Mouse (Mus musculus) natural killer cell, adult 2 months (primary cell): Measurements from ENCODE around the gene Cnpy2.

ENCODE experiments used
- DNase-seq, 2 experiments: peaks; one replicate each; pipeline ENCODE4 v3.0.0; 2022; ENCODE audit warnings: low spot score in 2 of 2

Cnpy2 gene

DNA sequence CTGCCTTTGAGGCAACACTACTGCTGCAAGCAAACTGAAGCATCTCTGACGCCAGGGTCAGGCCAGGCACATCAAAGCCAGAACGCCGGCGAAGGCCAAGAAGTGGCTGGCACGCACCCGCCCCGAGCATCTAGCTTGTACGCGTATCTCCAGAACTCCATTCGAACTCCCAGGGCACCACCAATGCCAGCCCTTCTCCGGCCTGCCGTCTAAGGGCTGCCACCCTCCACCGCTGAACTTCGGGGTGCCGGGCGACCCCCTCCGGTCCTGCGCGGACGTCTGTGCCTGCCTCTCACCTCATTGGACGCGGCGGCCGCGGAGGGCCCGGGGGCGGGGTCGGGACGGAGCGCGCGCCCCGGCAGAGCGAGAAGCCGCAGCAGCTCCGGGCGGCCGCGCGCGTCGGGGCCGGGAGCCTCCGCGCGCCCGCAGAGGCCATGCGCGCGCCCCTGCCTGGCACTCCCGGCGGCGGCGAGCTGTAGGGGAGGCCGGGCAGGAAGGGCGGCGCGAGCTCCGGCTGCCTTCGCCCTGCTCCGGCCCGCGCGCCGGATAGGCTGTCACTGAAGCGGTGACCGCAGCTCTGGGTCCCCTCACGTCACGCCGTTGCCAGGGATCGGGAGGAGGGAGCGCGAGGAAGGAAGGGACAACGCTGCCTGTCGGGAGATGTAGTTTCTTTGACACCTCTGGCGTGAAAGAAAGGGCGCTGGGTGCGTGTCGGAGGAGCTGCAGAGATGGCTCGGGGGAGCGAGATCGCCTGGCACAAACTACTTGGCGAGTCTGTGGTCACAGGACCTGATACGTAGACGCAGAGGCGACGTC lies 46.4 kb downstream of the Cnpy2 start, which contains the start of gene Coq10a:
Gene Coq10a (minus strand): TSS at position 596 of the 816 bp plus-strand sequence.
- peak; percentile 90 to 93 for DNase-seq

DNA sequence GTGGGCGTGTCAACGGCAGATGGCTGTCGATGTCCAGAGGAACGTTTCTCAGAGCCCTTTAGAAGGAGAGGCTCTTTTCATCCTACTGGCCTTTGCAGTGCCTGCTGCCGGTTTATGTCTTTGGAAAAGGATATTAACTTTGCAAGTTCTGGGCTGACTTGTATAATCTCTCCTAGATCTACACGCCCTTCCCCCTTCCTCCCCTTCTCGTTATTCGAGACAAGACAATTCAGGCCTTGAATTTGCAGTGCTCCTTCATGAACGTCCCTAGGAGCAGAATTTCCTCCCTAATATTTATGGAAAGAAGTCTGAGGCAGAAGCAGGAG lies 46.9 kb downstream of the Cnpy2 start:
- DNase-seq, result no peak

DNA sequence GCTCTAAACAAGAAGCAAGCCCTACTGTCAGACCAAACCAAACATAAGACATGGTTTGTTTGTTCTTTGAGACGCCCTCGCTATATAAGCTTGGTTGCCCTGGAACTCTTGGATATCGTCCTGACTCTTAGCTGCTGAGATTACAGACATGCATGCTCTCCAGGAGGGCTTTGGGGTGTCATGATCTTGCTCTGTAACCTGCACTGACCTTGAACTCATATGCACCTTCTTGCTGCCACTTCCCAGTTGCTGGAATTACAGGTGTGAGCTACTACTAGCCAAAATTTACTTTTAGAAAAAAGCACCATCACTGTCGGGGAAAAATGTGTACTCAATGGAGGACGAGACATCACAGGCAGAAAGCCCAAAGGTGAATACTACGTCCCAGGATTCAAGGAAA lies 47.3 kb downstream of the Cnpy2 start:
- no peak for DNase-seq

DNA sequence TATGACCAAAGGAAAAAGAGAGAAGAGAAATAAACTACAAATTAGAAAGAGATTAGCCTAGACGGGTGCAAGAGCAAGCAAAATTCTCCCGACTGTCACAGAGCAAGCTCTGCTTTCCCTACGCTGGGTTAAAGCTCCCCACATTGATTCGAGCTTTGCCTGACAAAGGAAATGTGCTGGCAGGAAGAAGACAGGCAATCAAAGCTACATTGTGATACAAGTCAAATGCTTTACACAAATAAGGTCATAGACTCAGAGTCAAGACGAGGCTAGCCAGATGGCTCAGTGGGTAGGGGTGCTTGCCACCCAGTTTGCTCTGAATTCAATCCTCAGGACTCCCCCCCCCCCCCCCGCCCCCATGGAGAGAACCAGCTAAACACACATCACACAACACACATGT lies 47.8 kb downstream of the Cnpy2 start:
- DNase-seq, result no peak

DNA sequence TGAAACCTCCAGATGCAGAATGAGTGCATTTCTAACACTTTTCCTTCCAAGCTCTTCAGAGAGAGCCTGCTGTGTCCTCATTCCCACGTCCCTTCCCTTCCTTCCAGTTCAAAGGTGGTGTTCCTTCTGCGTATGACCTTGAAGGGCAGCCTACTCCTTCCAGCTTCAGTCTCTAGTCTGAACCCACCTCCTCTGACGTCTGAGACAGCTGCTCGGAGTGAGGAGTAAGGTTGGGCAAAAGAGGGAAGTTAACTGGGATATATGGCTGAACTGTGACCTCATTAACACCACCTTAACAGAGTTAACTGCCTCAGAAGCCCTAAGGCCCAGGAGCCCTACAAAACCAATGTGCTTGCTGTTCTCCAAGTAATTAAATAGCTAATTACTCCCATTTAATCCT lies 48.3 kb downstream of the Cnpy2 start:
- DNase-seq, result no peak

DNA sequence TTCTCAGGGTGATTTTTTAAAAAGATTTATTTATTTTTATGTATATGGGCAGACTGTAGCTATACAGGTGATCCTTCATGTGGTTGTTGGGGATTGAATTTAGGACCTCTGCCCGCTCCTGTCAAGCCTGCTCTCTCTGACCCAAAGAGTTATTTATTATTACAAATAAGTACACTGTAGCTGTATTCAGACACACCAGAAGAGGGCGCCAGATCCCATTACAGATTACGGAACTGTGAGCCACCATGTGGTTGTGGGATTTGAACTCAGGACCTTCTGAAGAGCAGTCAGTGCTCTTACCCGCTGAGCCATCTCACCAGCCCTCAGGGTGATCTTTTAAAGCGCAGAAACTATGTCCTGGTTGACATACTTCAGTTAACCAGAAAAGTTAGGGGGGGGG lies 49.9 kb downstream of the Cnpy2 start:
- no peak for DNase-seq

DNA sequence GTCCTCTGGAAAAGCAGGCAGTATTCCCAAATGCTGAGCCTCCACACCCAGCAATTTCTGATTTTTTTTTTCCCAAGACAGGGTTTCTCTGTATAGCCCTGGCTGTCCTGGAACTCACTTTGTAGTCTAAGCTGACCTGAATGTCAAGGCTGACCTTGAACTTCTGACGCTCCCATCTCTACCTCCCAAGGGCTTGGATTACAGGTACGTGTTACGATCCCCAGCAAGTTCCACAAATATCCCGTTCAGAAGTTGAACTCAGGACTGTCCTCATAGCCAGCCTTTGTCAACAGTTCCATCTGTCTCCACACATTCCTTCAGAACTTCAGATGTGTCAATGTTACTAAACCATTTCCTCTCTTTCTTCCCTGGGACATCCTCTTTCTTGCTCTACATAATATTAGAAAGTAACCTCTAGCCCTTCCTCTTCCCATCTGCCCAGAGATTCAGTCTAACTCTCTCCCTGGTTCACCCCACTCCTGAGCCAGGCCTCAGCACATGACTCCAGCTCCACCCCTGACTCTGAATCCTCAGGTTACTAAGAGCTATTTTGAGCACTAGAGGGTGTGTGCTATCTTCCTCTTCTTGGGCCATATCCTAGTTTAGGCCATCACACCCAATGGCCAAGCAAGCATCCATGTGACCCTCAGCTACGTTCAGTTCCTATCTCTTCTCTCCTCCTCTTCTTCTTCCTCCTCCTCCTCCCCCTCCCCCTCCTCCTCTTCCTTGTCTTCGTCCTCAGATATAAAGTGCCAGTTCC lies 50.9 kb downstream of the Cnpy2 start:
- no peak for DNase-seq

DNA sequence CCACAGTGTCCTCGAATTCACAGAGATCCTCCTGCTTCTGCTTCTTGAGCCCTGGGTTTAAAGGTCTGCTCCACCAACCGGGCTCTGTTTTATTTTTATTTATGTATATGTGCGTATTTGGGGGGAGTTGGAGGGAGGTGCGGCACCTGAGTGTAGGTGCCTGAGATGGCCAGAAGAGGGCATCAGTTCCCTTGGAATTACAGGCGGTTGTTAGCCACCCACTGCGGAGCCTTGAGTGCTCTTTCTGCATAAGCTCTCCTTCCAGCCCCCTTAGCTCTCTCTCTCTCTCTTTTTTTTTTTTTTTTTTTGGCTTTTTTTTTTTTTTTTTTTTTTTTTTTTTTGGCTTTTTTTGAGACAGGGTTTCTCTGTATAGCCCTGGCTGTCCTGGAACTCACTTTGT lies 52.1 kb downstream of the Cnpy2 start:
- no peak for DNase-seq

DNA sequence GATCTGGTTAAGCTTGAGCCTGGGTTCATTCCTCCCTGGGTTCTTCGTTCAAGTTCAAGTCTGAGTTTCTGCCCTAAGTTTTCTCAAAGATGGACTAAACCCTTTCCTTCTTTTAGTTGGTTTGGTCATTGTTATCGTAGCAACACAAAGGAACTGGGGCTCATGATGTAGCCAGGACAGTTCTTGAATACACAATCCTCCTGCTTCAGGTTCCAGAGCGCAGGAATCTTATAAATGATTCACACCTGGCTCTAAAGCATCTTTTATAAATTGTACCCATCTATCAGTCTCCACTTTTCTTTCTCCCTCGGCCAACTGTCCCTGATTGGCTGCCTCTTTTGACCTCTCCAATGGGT lies 53.8 kb downstream of the Cnpy2 start:
- no peak for DNase-seq

DNA sequence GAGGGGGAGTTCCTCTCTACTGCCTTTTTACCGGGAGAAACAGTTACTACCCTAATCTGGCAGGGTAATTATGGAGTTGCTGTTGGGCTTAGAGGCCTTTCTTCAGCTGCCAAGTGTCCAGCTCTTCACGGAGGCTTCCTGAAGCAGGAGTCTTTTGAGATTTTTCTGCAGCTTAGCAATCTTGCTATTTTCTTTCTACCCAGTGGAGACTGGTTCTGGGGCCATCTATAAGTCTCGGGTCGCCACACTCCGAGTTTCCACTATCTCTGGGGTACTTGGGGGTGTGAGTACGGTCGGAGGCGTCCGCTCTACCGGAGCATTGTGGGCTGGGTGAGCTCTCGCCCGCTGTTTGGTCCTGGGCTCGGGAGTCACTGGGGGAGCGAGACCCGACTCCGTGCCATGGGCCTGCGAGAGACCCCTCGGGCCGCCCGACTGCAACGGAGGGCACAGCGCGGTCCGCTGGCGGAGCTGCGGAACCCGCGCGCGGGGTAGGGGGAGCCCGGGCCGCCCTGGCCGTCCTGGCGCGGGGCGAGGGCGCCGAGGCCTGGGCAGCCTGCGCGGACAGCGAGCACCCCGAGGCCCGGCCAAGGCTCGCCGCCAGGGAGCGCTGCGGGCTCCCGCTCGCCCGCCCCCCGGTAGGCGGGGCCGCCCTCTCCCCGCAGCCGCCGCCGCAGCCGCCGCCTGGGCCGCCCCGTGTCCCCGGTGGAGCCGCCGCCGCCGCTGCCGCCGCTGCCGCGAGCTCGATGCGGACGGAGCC lies 54.4 kb downstream of the Cnpy2 start, which contains the start of gene Ankrd52:
Gene Ankrd52 (plus strand): TSS at position 661 of the 757 bp plus-strand sequence.
- DNase-seq, result peak; percentile 77 to 84
